Mouse (Mus musculus) liver, adult 2 months (tissue): ENCODE data around the gene Myo19. TPM values are rescaled to one million over a fixed set of nuclear protein-coding genes. Genes with fewer than 3 reads are reported as not detected.

Source experiments
- DNase-seq: peaks from one replicate; pipeline ENCODE4 v3.0.0-alpha.2; 2011; ENCODE audit warnings: low read depth, low spot score; ENCODE audit errors: extremely low read depth
- H3K27ac ChIP-seq: fragments of 200-500 bp; replicated peaks from 2 replicates; pipeline ENCODE4 v1.5.1; 2012; ENCODE audit warnings: low read depth, mild to moderate bottlenecking, control low read depth, inconsistent platforms, low read length; ENCODE audit not compliant: insufficient read depth
- H3K27me3 ChIP-seq: fragments of 200-500 bp; 2 replicates; pipeline ENCODE4 v1.6.1; 2012; ENCODE audit warnings: mild to moderate bottlenecking, moderate library complexity, low read length, inconsistent platforms; ENCODE audit not compliant: control insufficient read depth, insufficient read depth
- H3K36me3 ChIP-seq: fragments of 200-500 bp; 2 replicates; pipeline ENCODE4 v1.6.1; 2012; ENCODE audit warnings: low read length, inconsistent platforms; ENCODE audit not compliant: control insufficient read depth, insufficient read depth
- H3K4me1 ChIP-seq: fragments of 200-500 bp; 2 replicates; pipeline ENCODE4 v1.6.1; 2011; ENCODE audit warnings: low read length; ENCODE audit not compliant: control insufficient read depth, insufficient read depth
- H3K4me3 ChIP-seq: fragments of 200-500 bp; 2 replicates; pipeline ENCODE4 v1.5.1; 2011; ENCODE audit warnings: low read depth, mild to moderate bottlenecking, control low read depth, low read length, moderate library complexity; ENCODE audit not compliant: insufficient read depth
- H3K79me2 ChIP-seq: fragments of 200-500 bp; 2 replicates; pipeline ENCODE4 v1.6.1; 2012; ENCODE audit warnings: inconsistent platforms, mild to moderate bottlenecking, low read length, moderate library complexity; ENCODE audit not compliant: control insufficient read depth, insufficient read depth
- H3K9ac ChIP-seq: fragments of 200-500 bp; 2 replicates; pipeline ENCODE4 v1.6.1; 2012; ENCODE audit warnings: low read depth, mild to moderate bottlenecking, control low read depth, inconsistent platforms, low read length
- CTCF ChIP-seq: fragments of 200-500 bp; IDR thresholded peaks from 2 replicates; pipeline ENCODE4 v1.5.1; 2011; ENCODE audit warnings: low read depth, low read length, control low read depth
- POLR2A ChIP-seq: fragments of 200-500 bp; IDR thresholded peaks from 2 replicates; pipeline ENCODE4 v1.6.1; 2011; ENCODE audit warnings: low read length, control low read depth; ENCODE audit not compliant: insufficient read depth; ENCODE audit errors: extremely low read depth
- WGBS: fragments of 180-500 bp; shearing (Covaris S2); methylation state at CpG from one replicate; pipeline ENCODE4 v1.1.7; 2018; 5-methylcytosine and 5-hydroxymethylcytosine counted together
- polyA plus RNA-seq: library from polyadenylated mRNA; depleted of rRNA; stranded (reverse); fragments of >200 nt; gene quantifications from 2 replicates; pipeline ENCODE4 v1.2.3, GENCODE M21; 2012
- total RNA-seq: library from RNA; depleted of rRNA; stranded (reverse); fragments of >200 nt; gene quantifications from 2 replicates; pipeline ENCODE4 v1.2.3, GENCODE M21; 2014

Gene Myo19
- total and polyA plus RNA-seq, 2 experiments = 2.3 to 7.7 TPM

GRCm38 (mm10) chr11:84940140-84940539, 60.2 kb downstream of the Myo19 start:
- no peak for TF ChIP-seq POLR2A
- TF ChIP-seq CTCF = no peak
- Histone ChIP-seq H3K79me2 (no peaks in the 10 kb centered on the region), H3K4me3 (no peak overlapping the region), H3K4me1 (no peaks in the 10 kb centered on the region), H3K36me3 (no peaks in the 10 kb centered on the region), H3K9ac (no peak overlapping the region), H3K27ac (no peak overlapping the region), H3K27me3 (0 out of 2 replicates have a peak, but pooled peaks cover 3% of the 10 kb centered on the region)
- no peak for DNase-seq
- WGBS = 78% methylated on average over 10 of the region's 10 CpGs

DNA sequence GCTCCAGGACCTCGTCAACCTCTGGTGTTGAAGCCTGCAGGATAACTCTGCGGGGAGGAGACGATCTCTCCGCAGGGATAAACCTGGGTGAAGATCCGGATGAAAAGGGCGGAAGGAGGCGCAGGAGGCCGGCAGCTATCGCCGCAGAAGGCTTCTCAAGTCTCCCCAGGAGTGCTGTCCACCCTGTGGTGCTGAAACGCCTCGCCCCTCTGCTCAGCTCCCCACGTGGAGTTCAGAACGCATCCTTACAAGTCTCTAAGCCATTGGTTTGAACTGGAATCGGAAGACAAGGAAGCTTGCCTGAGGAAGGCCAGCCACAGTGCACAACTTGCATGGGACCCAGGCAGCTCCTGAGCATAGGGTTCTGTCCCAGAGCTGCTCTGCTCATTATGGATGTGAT, 64.0 kb downstream of the Myo19 start:
- no peak for TF ChIP-seq CTCF
- TF ChIP-seq POLR2A = no peak
- no peak overlapping the region for H3K9ac ChIP-seq
- no peaks in the 10 kb centered on the region for H3K79me2 ChIP-seq
- H3K27ac ChIP-seq = no peak overlapping the region
- H3K4me1 ChIP-seq = no peaks in the 10 kb centered on the region
- no peak for DNase-seq
- 8% methylated on average over 15 of the region's 15 CpGs for WGBS
- 0 out of 2 replicates have a peak, but pooled peaks cover 3% of the 10 kb centered on the region for H3K27me3 ChIP-seq
- H3K4me3 ChIP-seq = no peak overlapping the region
- H3K36me3 ChIP-seq = no peaks in the 10 kb centered on the region

DNA sequence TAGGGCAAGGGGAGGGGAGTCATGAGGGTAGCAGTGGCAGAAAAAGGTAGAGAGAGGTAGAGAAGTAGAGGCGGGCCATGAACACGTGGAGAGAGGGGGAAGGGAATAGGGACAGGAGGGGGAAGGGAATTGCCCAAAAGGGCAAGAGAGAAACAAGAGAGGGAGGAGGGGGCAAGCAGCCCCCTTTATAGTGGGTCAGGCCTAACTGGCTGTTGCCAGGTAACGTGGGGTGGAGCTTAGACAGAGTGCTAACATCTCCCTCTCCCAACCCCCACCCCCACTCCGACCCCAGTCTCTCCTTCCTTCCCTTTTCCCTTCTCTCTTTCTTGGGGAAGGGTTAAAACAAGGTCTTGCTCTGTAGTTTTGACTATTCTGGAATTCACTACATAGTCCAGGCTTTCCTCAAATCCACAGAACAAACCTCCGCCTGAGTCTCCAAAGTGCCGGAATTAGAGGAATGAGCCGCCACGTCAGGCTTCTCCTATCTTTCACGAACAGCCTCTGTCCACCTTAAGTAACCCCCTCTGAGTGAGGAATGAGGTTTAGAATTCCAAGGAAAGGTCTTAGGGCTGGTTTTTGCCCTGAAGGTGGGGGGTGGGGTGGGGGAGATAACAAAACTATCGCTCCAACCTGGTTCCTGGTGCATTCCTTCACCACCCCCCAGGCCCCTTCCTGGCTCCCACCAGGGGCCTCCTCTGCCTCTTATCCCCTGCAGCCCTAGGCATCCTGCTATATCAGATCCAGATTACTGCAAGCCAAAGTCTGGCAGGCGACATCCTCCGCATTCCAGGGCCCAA, 64.9 kb downstream of the Myo19 start:
- WGBS = 21% methylated on average over 12 of the region's 12 CpGs

GRCm38 (mm10) chr11:84945841-84946240, 65.9 kb downstream of the Myo19 start:
- Histone ChIP-seq H3K79me2 (no peaks in the 10 kb centered on the region), H3K36me3 (no peaks in the 10 kb centered on the region), H3K27ac (no peak overlapping the region), H3K4me1 (no peaks in the 10 kb centered on the region), H3K27me3 (0 out of 2 replicates have a peak, but pooled peaks cover 3% of the 10 kb centered on the region), H3K4me3 (no peak overlapping the region), H3K9ac (no peak overlapping the region)
- WGBS = 53% methylated on average over 3 of the region's 3 CpGs
- no peak for DNase-seq
- no peak for TF ChIP-seq CTCF
- TF ChIP-seq POLR2A = no peak

More for the DNA sequence above, 64.9 kb downstream of the Myo19 start:
- Histone ChIP-seq H3K79me2 (no peaks in the 10 kb centered on the region), H3K27me3 (0 out of 2 replicates have a peak, but pooled peaks cover 3% of the 10 kb centered on the region), H3K9ac (no peak overlapping the region), H3K36me3 (no peaks in the 10 kb centered on the region), H3K27ac (no peak overlapping the region), H3K4me1 (no peaks in the 10 kb centered on the region), H3K4me3 (no peak overlapping the region)
- TF ChIP-seq CTCF = no peak
- no peak for TF ChIP-seq POLR2A
- no peak for DNase-seq

- no peak overlapping the region for H3K4me3 ChIP-seq
- H3K79me2 ChIP-seq = no peaks in the 10 kb centered on the region
- 0 out of 2 replicates have a peak, but pooled peaks cover 3% of the 10 kb centered on the region for H3K27me3 ChIP-seq
- no peak overlapping the region for H3K27ac ChIP-seq
- no peaks in the 10 kb centered on the region for H3K4me1 ChIP-seq
- no peak for DNase-seq
- 80% methylated on average over 6 of the region's 6 CpGs for WGBS
- no peaks in the 10 kb centered on the region for H3K36me3 ChIP-seq
- TF ChIP-seq CTCF = no peak
- no peak for TF ChIP-seq POLR2A
- H3K9ac ChIP-seq = no peak overlapping the region
Measured at GRCm38 (mm10) chr11:84947206-84947605, 67.3 kb downstream of the Myo19 start.

- H3K4me3 ChIP-seq = no peak overlapping the region
- H3K4me1 ChIP-seq = no peaks in the 10 kb centered on the region
- H3K9ac ChIP-seq = no peak overlapping the region
- no peaks in the 10 kb centered on the region for H3K79me2 ChIP-seq
- no peaks in the 10 kb centered on the region for H3K36me3 ChIP-seq
- DNase-seq = no peak
- WGBS = 46% methylated on average over 3 of the region's 3 CpGs
- TF ChIP-seq POLR2A = no peak
- TF ChIP-seq CTCF = no peak
- H3K27me3 ChIP-seq = 0 out of 2 replicates have a peak, but pooled peaks cover 3% of the 10 kb centered on the region
- no peak overlapping the region for H3K27ac ChIP-seq
Measured at GRCm38 (mm10) chr11:84948114-84948513, 68.2 kb downstream of the Myo19 start.
